Mouse (Mus musculus) liver, adult 2 months (tissue): ENCODE measurements around the gene Wasf2.

ENCODE experiments used
- CTCF ChIP-seq: fragments of 200-500 bp; IDR thresholded peaks from 2 replicates; pipeline ENCODE4 v1.5.1; 2011; ENCODE audit warnings: low read depth, low read length, control low read depth
- POLR2A ChIP-seq: fragments of 200-500 bp; IDR thresholded peaks from 2 replicates; pipeline ENCODE4 v1.6.1; 2011; ENCODE audit warnings: low read length, control low read depth; ENCODE audit not compliant: insufficient read depth; ENCODE audit errors: extremely low read depth

GRCm38 (mm10) chr4:133170056-133170524 lies 39.8 kb downstream of the Wasf2 start:
- no peak for TF ChIP-seq CTCF
- no peak for TF ChIP-seq POLR2A
